Mouse (Mus musculus) bone marrow, adult 2 months (tissue): Measurements from ENCODE around the gene Clcf1. TPM values are rescaled to one million over a fixed set of nuclear protein-coding genes. Genes with fewer than 3 reads are reported as not detected.
A peak's percentile ranks its signal among the peaks of the same experiment; 100 is the strongest.

Source experiments
- H3K27ac ChIP-seq: fragments of 200-500 bp; 2 replicates; pipeline ENCODE4 v1.5.1; 2012; ENCODE audit warnings: low read depth, mild to moderate bottlenecking, control low read depth, inconsistent platforms, low read length; ENCODE audit not compliant: control insufficient read depth, poor library complexity, insufficient read depth
- H3K4me1 ChIP-seq: fragments of 200-500 bp; 2 replicates; pipeline ENCODE4 v1.6.1; 2011; ENCODE audit warnings: low read length; ENCODE audit not compliant: control insufficient read depth, insufficient read depth
- H3K4me3 ChIP-seq: fragments of 200-500 bp; replicated peaks from 2 replicates; pipeline ENCODE3; 2011; ENCODE audit warnings: mild to moderate bottlenecking, low read depth, low read length, control low read depth; ENCODE audit not compliant: control insufficient read depth
- CTCF ChIP-seq: fragments of 200-500 bp; IDR thresholded peaks from 2 replicates; pipeline ENCODE4 v1.5.1; 2011; ENCODE audit warnings: low read length, control low read depth; ENCODE audit not compliant: control insufficient read depth, insufficient read depth
- POLR2A ChIP-seq: fragments of 200-500 bp; IDR thresholded peaks from 2 replicates; pipeline ENCODE4 v1.6.1; 2011; ENCODE audit warnings: low read depth, mild to moderate bottlenecking, control low read depth, low read length, borderline replicate concordance; ENCODE audit not compliant: control insufficient read depth
- WGBS: fragments of 180-500 bp; shearing (Covaris S2); methylation state at CpG from one replicate; pipeline ENCODE4 v1.1.7; 2018; 5-methylcytosine and 5-hydroxymethylcytosine counted together
- polyA plus RNA-seq: library from polyadenylated mRNA; stranded (reverse); fragments of >200 nt; gene quantifications from 2 replicates; pipeline ENCODE4 v1.2.4, GENCODE M21; 2011; ENCODE audit warnings: low replicate concordance; ENCODE audit not compliant: missing spikeins, insufficient read depth, insufficient read length

Gene Clcf1
- polyA plus RNA-seq, result 10.3 and 25.4 TPM in 2 replicates

DNA sequence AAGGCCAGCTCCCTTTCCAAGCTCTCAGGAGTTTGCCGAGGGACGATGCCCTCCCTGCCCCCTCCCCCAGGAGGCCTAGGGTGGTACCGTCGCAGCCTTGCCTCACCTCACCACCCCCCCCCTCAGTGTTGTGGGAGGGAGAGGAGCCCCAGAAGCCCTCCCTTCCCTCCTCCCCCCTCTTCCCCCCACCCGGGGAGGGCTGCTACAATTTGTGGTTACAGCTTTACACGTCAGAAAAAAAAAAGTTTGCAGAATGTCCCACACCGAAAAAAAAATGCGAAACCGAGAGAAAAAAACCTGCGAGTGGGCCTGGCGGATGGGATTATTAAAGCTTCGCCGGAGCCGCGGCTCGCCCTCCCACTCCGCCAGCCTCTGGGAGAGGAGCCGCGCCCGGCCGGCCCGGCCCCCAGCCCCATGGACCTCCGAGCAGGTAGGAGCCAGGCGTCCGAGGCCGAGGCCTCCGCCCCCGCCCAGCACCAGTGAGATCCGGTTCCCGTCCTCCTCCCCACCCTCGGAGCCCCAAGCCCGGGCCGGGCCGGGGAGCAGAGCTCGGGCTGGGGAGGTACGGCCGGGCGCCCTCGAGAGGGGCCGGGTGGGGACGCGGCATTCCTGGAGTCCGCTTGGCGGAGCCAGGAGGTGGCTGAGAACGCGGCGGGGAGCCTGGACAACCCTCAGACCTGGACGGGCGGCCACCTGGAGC, at the start of gene Clcf1, which contains the start of gene AC109138.7:
Gene Clcf1 (plus strand): TSS at position 168 of the 700 bp plus-strand sequence.
Gene AC109138.7 (plus strand): TSS at position 287 of the 700 bp plus-strand sequence.
- Histone ChIP-seq H3K4me1 (peaks cover 5% of the 10 kb centered on the region), H3K27ac (peak within 1 kb of the TSS; percentile 93), H3K4me3 (peak within 1 kb of the TSS; percentile 49)
- TF ChIP-seq POLR2A (no peak), CTCF (no peak)
- WGBS, result under 1% methylated on average over 49 of the region's 49 CpGs

DNA sequence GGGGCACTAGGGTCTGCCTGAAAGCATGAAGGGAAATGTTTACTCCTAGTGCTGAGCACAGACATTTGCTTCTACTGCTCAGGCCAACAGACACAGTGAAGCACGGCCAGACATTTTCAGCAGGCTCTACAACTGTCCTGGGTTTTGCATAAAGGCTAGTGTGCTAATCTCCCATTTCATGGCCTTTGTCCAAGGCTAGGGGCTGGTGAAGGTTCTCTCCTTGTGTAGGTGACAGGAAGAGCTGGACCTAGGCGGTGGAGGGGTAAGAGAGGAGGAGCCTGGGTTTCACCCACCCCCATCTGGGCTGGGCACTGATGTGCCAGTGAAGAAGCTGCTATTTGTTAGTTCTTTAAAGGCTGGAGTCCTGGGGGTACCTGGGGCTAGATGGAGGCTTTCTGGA, 49.3 kb upstream of the Clcf1 start:
- H3K4me3 ChIP-seq, result no peak overlapping the region
- TF ChIP-seq POLR2A (no peak), CTCF (no peak)
- 38% methylated on average over 2 of the region's 2 CpGs for WGBS
- H3K27ac ChIP-seq, result no peak overlapping the region; the same call in 1 of the 2 replicates
- H3K4me1 ChIP-seq, result no peaks in the 10 kb centered on the region; the same call in 1 of the 2 replicates

DNA sequence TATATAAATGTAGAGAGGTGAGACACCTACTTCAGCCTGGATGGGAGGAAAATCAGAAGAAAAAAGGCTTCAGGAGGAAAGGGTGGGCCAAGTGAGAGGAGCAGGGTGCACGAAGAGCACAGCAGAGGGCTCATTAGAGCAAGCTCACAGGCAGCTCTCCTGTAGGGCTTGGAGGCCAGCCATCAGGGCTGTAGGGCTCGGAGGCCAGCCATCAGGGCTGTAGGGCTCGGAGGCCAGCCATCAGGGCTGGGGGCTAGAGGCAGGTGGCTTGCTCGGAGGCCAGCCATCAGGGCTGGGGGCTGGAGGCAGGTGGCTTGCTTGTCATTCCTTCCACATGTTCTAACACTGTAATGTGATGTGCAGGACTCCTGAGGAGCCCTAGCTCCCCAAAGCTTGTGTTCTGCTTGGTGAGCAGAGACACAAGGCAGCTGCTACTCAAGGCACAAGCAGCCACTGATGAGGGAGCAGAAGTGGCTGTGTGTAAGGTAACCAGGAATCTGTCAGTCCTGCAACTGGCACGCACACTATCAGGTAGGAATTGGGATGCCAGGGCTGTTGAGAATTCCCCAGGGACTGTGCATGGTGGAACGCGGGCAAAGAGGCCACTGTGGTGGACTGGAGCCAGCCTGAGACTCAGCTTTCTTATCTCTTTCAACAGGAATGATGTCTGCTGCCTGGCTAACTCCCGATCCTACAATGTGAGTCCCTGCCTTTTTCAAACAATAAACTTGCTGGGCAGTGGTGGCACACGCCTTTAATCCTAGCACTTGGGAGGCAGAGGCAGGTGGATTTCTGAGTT, 47.2 kb upstream of the Clcf1 start:
- TF ChIP-seq CTCF (no peak), POLR2A (no peak)
- WGBS, result 82% methylated on average over 9 of the region's 9 CpGs

DNA sequence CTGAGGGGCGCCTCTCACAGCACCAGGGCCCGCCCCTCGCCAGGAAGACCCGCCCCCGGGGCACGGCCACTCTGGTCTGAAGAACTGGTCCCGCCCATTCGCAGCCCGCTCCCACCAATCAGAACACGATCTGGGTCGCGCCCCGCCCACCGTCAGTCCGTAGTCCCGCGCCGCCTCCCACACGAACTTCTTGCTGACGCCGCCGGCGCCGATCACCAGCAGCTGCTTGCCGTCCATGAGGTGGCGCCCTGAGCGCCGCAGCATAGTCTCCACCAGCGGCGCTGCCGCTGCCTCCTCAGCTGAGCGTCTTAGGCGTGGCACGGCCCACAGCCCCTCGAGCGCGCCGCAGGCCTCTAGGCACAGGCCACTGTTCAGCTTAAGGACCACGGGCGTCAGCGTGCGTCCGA, 44.7 kb upstream of the Clcf1 start:
- WGBS, result under 1% methylated on average over 43 of the region's 43 CpGs
- peak overlapping the region; percentile 71 for H3K4me3 ChIP-seq
- peaks cover 10% of the 10 kb centered on the region for H3K4me1 ChIP-seq
- TF ChIP-seq POLR2A (peak; percentile 92), CTCF (peak; percentile 90)
- peak overlapping the region; percentile 89 for H3K27ac ChIP-seq

More for the DNA sequence above, 47.2 kb upstream of the Clcf1 start:
- Histone ChIP-seq H3K4me3 (no peak overlapping the region), H3K27ac (no peak overlapping the region), H3K4me1 (peaks cover 10% of the 10 kb centered on the region)

DNA sequence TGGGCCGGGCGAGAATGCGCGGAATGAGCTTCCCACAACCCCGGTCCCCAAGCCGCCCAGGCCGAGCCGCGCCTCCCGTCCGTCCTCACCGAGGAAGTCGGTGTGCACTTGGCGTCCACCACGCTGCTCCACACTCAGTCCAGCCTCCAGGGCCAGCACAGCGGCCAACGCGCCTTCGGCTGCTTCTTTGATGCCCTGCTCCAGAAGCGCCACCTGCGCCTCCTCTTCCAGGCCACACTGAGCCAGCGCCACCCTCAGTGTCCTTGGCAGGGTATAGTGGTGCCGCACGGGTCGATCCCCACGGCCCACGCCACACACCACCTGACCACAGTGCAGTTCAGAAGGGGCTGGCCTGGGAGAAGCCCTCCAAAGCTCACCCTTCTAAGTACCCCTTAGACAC, 44.2 kb upstream of the Clcf1 start:
- no peak for TF ChIP-seq POLR2A
- WGBS, result 6% methylated on average over 27 of the region's 27 CpGs
- H3K4me3 ChIP-seq, result peak overlapping the region; percentile 71
- H3K27ac ChIP-seq, result peak overlapping the region; percentile 89
- H3K4me1 ChIP-seq, result peaks cover 10% of the 10 kb centered on the region

DNA sequence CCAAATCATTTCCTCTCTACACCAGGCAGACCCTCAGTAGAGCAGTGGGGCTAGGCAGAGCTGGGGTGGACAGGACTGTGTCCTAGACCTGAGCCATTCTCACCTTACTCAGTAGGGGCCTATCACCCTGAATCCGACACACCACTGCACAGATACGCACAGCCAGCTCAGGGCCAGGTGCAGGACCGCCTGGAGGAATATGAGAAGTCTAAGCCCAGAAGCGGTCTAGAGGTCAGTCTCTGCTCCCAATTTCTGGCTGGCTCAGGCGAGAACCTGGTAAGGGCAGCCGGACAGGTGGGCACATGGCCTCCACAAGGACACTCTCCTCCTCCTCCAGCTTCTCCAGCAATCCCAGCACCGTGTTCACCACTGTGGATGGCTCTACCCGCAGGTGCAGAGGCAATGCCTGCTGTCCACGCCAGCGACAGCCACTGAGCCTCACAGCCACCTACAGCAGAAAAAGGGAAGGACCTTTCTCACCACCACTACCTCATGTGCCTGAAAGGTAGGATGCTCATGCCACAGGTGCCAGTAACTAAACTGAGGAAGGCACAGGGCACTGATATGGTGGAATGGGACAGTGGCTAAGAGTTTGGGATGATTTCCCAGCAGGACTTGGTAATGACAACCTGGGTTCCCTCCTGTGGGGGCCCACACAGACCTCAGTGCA, 43.2 kb upstream of the Clcf1 start:
- H3K4me3 ChIP-seq, result no peak overlapping the region
- 74% methylated on average over 10 of the region's 10 CpGs for WGBS
- TF ChIP-seq CTCF (no peak), POLR2A (no peak)
- H3K27ac ChIP-seq, result peak overlapping the region; percentile 65
- H3K4me1 ChIP-seq, result peaks cover 10% of the 10 kb centered on the region

DNA sequence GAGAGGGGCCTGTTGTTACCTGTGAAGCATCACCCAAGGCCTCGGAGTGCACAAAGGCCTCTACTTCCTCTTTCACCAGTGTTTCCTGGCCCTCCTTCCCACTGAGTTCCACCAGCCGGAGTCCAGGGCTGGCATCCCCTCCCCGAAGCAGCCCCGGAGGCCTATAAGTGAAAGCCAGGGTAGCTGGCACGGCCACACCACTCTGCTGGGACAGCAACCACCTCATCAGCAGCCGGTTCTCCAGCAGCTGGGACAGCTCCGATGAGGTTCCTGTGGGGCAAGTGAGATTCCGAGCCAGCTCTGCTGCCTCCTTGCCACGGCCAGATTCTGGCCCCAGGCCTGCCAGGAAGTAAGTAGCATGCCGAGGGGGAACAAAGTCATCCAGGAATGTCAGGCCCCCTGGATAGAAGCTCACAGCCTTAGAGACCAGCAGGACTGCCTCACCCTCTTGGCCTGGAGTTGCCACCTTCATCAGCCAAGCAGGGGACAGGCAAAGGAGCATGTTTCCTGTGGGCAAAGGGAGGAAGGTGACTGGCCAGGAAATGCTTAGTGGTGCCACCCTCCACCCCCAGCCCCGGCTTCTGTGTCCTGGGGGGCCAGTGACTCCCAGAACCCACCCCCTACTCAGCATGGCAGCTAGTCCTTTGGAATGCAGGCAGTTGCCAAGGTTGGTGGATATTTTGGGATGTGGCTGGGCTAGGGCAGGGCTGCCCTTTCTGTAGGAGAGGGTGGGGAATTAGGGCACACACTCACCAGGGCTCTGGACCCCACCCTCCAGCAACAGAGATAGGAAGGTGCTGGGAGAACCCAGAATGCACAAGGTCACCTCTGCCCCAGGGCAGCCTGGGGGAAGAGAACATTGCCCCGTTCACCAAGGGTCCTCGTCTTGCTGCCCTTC, 42.4 kb upstream of the Clcf1 start:
- no peak for TF ChIP-seq CTCF
- TF ChIP-seq POLR2A, result 0 out of 2 replicates have a peak, but pooled peaks have one; percentile 34
- Histone ChIP-seq H3K27ac (peak overlapping the region; percentile 65), H3K4me1 (peaks cover 10% of the 10 kb centered on the region), H3K4me3 (no peak overlapping the region)
- 19% methylated on average over 13 of the region's 13 CpGs for WGBS
